Mouse (Mus musculus) forebrain, embryonic 10.5 days (tissue): Measurements from ENCODE around the gene Camk2n1. TPM values are rescaled to one million over a fixed set of nuclear protein-coding genes. Genes with fewer than 3 reads are reported as not detected.
"Not testable (repeated sequence)": the region's sequence is repeated elsewhere in the genome, so short reads cannot be mapped to it uniquely, and the experiment has no call there.

Experiments used
- DNase-seq: peaks from one replicate; pipeline ENCODE4 v3.0.0-alpha.2; 2017; ENCODE audit warnings: low spot score; ENCODE audit errors: extremely low spot score
- H3K27ac ChIP-seq: fragments of 300-500 bp; sonication (generic); 2 replicates; pipeline ENCODE4 v1.5.1; 2016; ENCODE audit warnings: mild to moderate bottlenecking
- H3K27me3 ChIP-seq: fragments of 300-500 bp; sonication (generic); 2 replicates; pipeline ENCODE4 v1.6.1; 2016; ENCODE audit warnings: mild to moderate bottlenecking; ENCODE audit not compliant: poor library complexity, severe bottlenecking
- H3K36me3 ChIP-seq: fragments of 300-500 bp; sonication (generic); replicated peaks from 2 replicates; pipeline ENCODE4 v1.6.1; 2016; ENCODE audit warnings: mild to moderate bottlenecking, moderate library complexity
- H3K4me1 ChIP-seq: fragments of 300-500 bp; sonication (generic); 2 replicates; pipeline ENCODE4 v1.6.1; 2016
- H3K4me3 ChIP-seq: fragments of 300-500 bp; sonication (generic); 2 replicates; pipeline ENCODE4 v1.5.1; 2016; ENCODE audit warnings: mild to moderate bottlenecking, moderate library complexity
- H3K9me3 ChIP-seq: fragments of 300-500 bp; sonication (generic); 2 replicates; pipeline ENCODE4 v1.6.1; 2016; ENCODE audit warnings: mild to moderate bottlenecking, moderate library complexity
- WGBS: fragments of 180-500 bp; shearing (Covaris S2); methylation state at CpG from one replicate; pipeline ENCODE4 v1.1.7; 2016; 5-methylcytosine and 5-hydroxymethylcytosine counted together
- polyA plus RNA-seq: library from polyadenylated mRNA; unstranded; fragments of >200 nt; fragmentation: Nextera tagmentation; extraction: Ambion mirVana; gene quantifications from 2 replicates; pipeline ENCODE4 v1.2.1, GENCODE M21; 2016

Gene Camk2n1
- polyA plus RNA-seq: 0.96 and 0.98 TPM in 2 replicates

GRCm38 (mm10) chr4:138453753-138454570, at the start of gene Camk2n1:
Gene Camk2n1 (plus strand): TSS chr4:138454314.
- Histone ChIP-seq H3K27me3 (peaks cover 93% of the 10 kb centered on the region), H3K4me3 (peak within 1 kb of the TSS; percentile 87), H3K4me1 (peaks cover 64% of the 10 kb centered on the region), H3K9me3 (no peaks in the 10 kb centered on the region), H3K27ac (peak within 1 kb of the TSS; percentile 88), H3K36me3 (no peaks in the 10 kb centered on the region)
- DNase-seq: peak; percentile 67
- under 1% methylated on average over 44 of the region's 64 CpGs for WGBS

- Histone ChIP-seq H3K27me3 (peaks cover 13% of the 10 kb centered on the region), H3K9me3 (no peaks in the 10 kb centered on the region), H3K27ac (no peak overlapping the region), H3K4me1 (no peaks in the 10 kb centered on the region), H3K36me3 (no peaks in the 10 kb centered on the region), H3K4me3 (no peak overlapping the region)
- DNase-seq: no peak
- 2% methylated on average over 2 of the region's 2 CpGs for WGBS
These were observed 49.3 kb upstream of the Camk2n1 start for GRCm38 (mm10) chr4:138404806-138405205.

GRCm38 (mm10) chr4:138407479-138408194, 46.5 kb upstream of the Camk2n1 start:
- no peak for DNase-seq
- no peaks in the 10 kb centered on the region for H3K9me3 ChIP-seq
- no peaks in the 10 kb centered on the region for H3K36me3 ChIP-seq
- peaks cover 30% of the 10 kb centered on the region for H3K27me3 ChIP-seq
- H3K4me3 ChIP-seq: no peak overlapping the region
- no peaks in the 10 kb centered on the region; the same call in 1 of the 2 replicates for H3K4me1 ChIP-seq
- WGBS: 85% methylated on average over 12 of the region's 13 CpGs
- H3K27ac ChIP-seq: no peak overlapping the region

- peaks cover 58% of the 10 kb centered on the region for H3K27me3 ChIP-seq
- H3K27ac ChIP-seq: no peak overlapping the region
- no peak for DNase-seq
- H3K9me3 ChIP-seq: no peaks in the 10 kb centered on the region
- peaks cover 10% of the 10 kb centered on the region; the same call in 1 of the 2 replicates for H3K4me1 ChIP-seq
- 22% methylated on average over 5 of the region's 5 CpGs for WGBS
- H3K4me3 ChIP-seq: no peak overlapping the region
- H3K36me3 ChIP-seq: no peaks in the 10 kb centered on the region
These were observed 43.1 kb upstream of the Camk2n1 start for GRCm38 (mm10) chr4:138411011-138411410.

GRCm38 (mm10) chr4:138411504-138412121, 42.5 kb upstream of the Camk2n1 start:
- no peak for DNase-seq
- H3K27me3 ChIP-seq: peaks cover 61% of the 10 kb centered on the region
- H3K9me3 ChIP-seq: no peaks in the 10 kb centered on the region
- no peak overlapping the region for H3K27ac ChIP-seq
- H3K36me3 ChIP-seq: no peaks in the 10 kb centered on the region
- H3K4me3 ChIP-seq: no peak overlapping the region
- 68% methylated on average over 7 of the region's 7 CpGs for WGBS
- H3K4me1 ChIP-seq: peaks cover 10% of the 10 kb centered on the region; the same call in 1 of the 2 replicates

GRCm38 (mm10) chr4:138414725-138415124, 39.4 kb upstream of the Camk2n1 start:
- peaks cover 18% of the 10 kb centered on the region for H3K4me1 ChIP-seq
- H3K36me3 ChIP-seq: no peaks in the 10 kb centered on the region
- H3K9me3 ChIP-seq: no peaks in the 10 kb centered on the region
- WGBS: 37% methylated on average over 6 of the region's 6 CpGs
- no peak overlapping the region for H3K4me3 ChIP-seq
- H3K27me3 ChIP-seq: peaks cover 66% of the 10 kb centered on the region
- H3K27ac ChIP-seq: no peak overlapping the region
- DNase-seq: no peak

- no peaks in the 10 kb centered on the region for H3K9me3 ChIP-seq
- H3K36me3 ChIP-seq: no peaks in the 10 kb centered on the region
- WGBS: 75% methylated on average over 3 of the region's 3 CpGs
- H3K4me3 ChIP-seq: no peak overlapping the region
- peaks cover 18% of the 10 kb centered on the region for H3K4me1 ChIP-seq
- no peak overlapping the region for H3K27ac ChIP-seq
- DNase-seq: no peak
- peaks cover 58% of the 10 kb centered on the region for H3K27me3 ChIP-seq
These were observed 38.1 kb upstream of the Camk2n1 start for GRCm38 (mm10) chr4:138415991-138416390.

GRCm38 (mm10) chr4:138416414-138416813, 37.7 kb upstream of the Camk2n1 start:
- Histone ChIP-seq H3K4me1 (peaks cover 18% of the 10 kb centered on the region), H3K27me3 (peaks cover 54% of the 10 kb centered on the region), H3K27ac (no peak overlapping the region), H3K36me3 (no peaks in the 10 kb centered on the region), H3K9me3 (no peaks in the 10 kb centered on the region), H3K4me3 (no peak overlapping the region)
- no peak for DNase-seq
- 60% methylated on average over 5 of the region's 5 CpGs for WGBS

GRCm38 (mm10) chr4:138417882-138418281, 36.2 kb upstream of the Camk2n1 start:
- Histone ChIP-seq H3K27me3 (peaks cover 40% of the 10 kb centered on the region), H3K4me1 (peaks cover 18% of the 10 kb centered on the region), H3K4me3 (no peak overlapping the region), H3K9me3 (no peaks in the 10 kb centered on the region), H3K36me3 (no peaks in the 10 kb centered on the region), H3K27ac (no peak overlapping the region)
- 91% methylated on average over 4 of the region's 4 CpGs for WGBS
- no peak for DNase-seq

GRCm38 (mm10) chr4:138418340-138418957, 35.7 kb upstream of the Camk2n1 start:
- no peak for DNase-seq
- H3K27ac ChIP-seq: no peak overlapping the region
- no peaks in the 10 kb centered on the region for H3K36me3 ChIP-seq
- peaks cover 18% of the 10 kb centered on the region for H3K4me1 ChIP-seq
- no peaks in the 10 kb centered on the region for H3K9me3 ChIP-seq
- 66% methylated on average over 11 of the region's 11 CpGs for WGBS
- peaks cover 37% of the 10 kb centered on the region for H3K27me3 ChIP-seq
- no peak overlapping the region for H3K4me3 ChIP-seq

GRCm38 (mm10) chr4:138425028-138425427, 29.1 kb upstream of the Camk2n1 start:
- DNase-seq: no peak
- 85% methylated on average over 6 of the region's 6 CpGs for WGBS
- Histone ChIP-seq H3K9me3 (no peaks in the 10 kb centered on the region), H3K27ac (no peak overlapping the region), H3K4me3 (no peak overlapping the region), H3K36me3 (no peaks in the 10 kb centered on the region), H3K4me1 (no peaks in the 10 kb centered on the region), H3K27me3 (peaks cover 11% of the 10 kb centered on the region; the same call in 1 of the 2 replicates)

- H3K27ac ChIP-seq, H3K4me1 ChIP-seq, H3K4me3 ChIP-seq, H3K9me3 ChIP-seq, DNase-seq, H3K36me3 ChIP-seq: not testable (repeated sequence)
- peaks cover 11% of the 10 kb centered on the region; the same call in 1 of the 2 replicates for H3K27me3 ChIP-seq
- WGBS: 92% methylated on average over 14 of the region's 14 CpGs
These were observed 28.5 kb upstream of the Camk2n1 start for GRCm38 (mm10) chr4:138425604-138426003.
